Mouse (Mus musculus) midbrain, embryonic 14.5 days (tissue): ENCODE data around the gene Timeless. TPM values are rescaled to one million over a fixed set of nuclear protein-coding genes. Genes with fewer than 3 reads are reported as not detected.
"Not testable (repeated sequence)": the region's sequence is repeated elsewhere in the genome, so short reads cannot be mapped to it uniquely, and the experiment has no call there.

ENCODE experiments used
- ATAC-seq: fragments of 200-750 bp; cut with Nextera tagmentation; 2 replicates; pipeline ENCODE4 v1.8.0; 2017; ENCODE audit warnings: moderate number of reproducible peaks, moderate library complexity; ENCODE audit not compliant: low FRiP score, low TSS enrichment
- DNase-seq: peaks from one replicate; pipeline ENCODE4 v3.0.0-alpha.2; 2015
- H3K27ac ChIP-seq: fragments of 300-500 bp; sonication (generic); replicated peaks from 2 replicates; pipeline ENCODE4 v1.5.1; 2014; ENCODE audit warnings: mild to moderate bottlenecking, low read depth, low read length, moderate library complexity
- H3K27me3 ChIP-seq: fragments of 300-500 bp; sonication (generic); 2 replicates; pipeline ENCODE4 v1.6.1; 2014; ENCODE audit warnings: low read length, control low read depth, mixed read lengths; ENCODE audit not compliant: control insufficient read depth, insufficient read depth
- H3K36me3 ChIP-seq: fragments of 300-500 bp; sonication (generic); 2 replicates; pipeline ENCODE4 v1.6.1; 2014; ENCODE audit warnings: low read length, control low read depth; ENCODE audit not compliant: control insufficient read depth, insufficient read depth
- H3K4me1 ChIP-seq: fragments of 300-500 bp; sonication (generic); 2 replicates; pipeline ENCODE4 v1.6.1; 2014; ENCODE audit warnings: mild to moderate bottlenecking, antibody characterized with exemption, low read length, control low read depth; ENCODE audit not compliant: control insufficient read depth, insufficient read depth
- H3K4me2 ChIP-seq: fragments of 300-500 bp; sonication (generic); 2 replicates; pipeline ENCODE4 v1.6.1; 2014; ENCODE audit warnings: mild to moderate bottlenecking, low read length, moderate library complexity
- H3K4me3 ChIP-seq: fragments of 300-500 bp; sonication (generic); replicated peaks from 2 replicates; pipeline ENCODE4 v1.5.1; 2014; ENCODE audit warnings: low read depth, low read length
- H3K9ac ChIP-seq: fragments of 300-500 bp; sonication (generic); replicated peaks from 2 replicates; pipeline ENCODE4 v1.6.1; 2014; ENCODE audit warnings: mild to moderate bottlenecking, low read length, moderate library complexity
- H3K9me3 ChIP-seq: fragments of 300-500 bp; sonication (generic); 2 replicates; pipeline ENCODE4 v1.6.1; 2016; ENCODE audit warnings: low read length, control low read depth, mixed read lengths; ENCODE audit not compliant: control insufficient read depth
- WGBS: fragments of 180-500 bp; shearing (Covaris S2); extraction: QIAGEN DNeasy Blood & Tissue Kit; methylation state at CpG from one replicate; pipeline ENCODE4 v1.1.7; 2014; 5-methylcytosine and 5-hydroxymethylcytosine counted together
- polyA plus RNA-seq: library from polyadenylated mRNA; unstranded; fragments of >200 nt; fragmentation: Nextera tagmentation; extraction: Ambion mirVana; gene quantifications from 2 replicates; pipeline ENCODE4 v1.2.1, GENCODE M21; 2014

Gene Timeless
- 13.5 and 19.5 TPM in 2 replicates for polyA plus RNA-seq

DNA sequence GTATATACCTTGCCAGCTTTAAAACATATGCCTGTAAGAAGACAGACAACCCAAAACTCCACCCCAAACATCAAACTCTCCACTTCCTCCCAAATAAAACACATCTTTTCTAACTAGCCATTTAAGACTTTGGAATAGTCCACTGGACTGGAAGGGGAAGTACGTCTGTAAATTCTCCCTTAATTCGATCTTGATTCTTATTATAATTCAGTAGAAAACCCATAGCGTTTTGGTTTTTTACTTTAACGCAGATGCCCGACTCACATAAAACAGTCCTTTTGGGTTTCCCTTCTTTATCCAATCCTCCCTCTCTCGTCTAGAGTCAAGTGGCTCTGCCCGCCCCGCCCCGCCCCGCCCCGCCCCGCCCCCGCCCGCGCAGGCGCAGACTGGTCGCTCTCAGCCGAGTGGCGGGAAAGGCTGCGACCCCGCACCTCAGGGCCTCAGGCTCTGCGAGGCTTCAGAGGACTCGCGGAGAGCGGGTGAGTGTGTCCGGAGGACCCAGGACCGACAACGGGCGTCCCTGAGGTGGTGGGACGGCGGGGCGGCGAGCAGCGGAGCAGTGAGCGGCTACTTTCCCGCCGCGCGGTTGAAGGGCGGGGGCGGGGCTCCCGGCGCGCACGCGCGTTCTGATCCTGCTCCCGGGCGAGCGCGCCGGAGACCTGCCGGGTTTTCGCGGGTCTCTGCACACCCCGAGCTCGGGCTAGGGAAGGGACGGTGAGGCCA, at the start of gene Timeless:
Timeless (plus strand) TSS at position 369 of the 723 bp plus-strand sequence.
- H3K27me3 ChIP-seq: no peaks in the 10 kb centered on the region
- H3K9ac ChIP-seq: peak within 1 kb of the TSS; percentile 72
- DNase-seq: peak; percentile 92
- H3K9me3 ChIP-seq: no peaks in the 10 kb centered on the region
- ATAC-seq: peak; percentile 92
- WGBS: under 1% methylated on average over 58 of the region's 58 CpGs
- H3K36me3 ChIP-seq: no peaks in the 10 kb centered on the region
- peak within 1 kb of the TSS; percentile 89 for H3K27ac ChIP-seq
- H3K4me3 ChIP-seq: peak within 1 kb of the TSS; percentile 70
- H3K4me1 ChIP-seq: peaks cover 3% of the 10 kb centered on the region; the same call in 1 of the 2 replicates
- peak within 1 kb of the TSS; percentile 65 for H3K4me2 ChIP-seq

DNA sequence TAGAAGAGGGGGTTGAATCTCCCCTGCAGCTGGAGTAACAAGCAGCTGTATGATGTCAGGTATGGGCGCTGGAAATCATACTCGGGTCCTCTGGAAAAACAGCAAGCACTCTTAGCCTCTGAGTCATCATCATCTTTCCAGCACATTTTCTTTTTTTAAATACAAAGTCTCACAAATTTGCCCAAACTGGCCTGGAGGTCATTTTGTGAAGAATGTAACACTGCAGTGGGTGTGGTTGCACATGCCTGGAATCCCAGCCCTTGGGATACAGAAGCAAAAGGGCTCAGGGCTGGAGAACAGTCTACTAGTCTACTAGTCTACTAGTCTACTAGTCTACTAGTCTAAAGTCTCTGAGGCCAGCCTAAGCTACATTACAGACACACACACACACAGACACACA, 47.6 kb upstream of the Timeless start:
- DNase-seq (no peak), ATAC-seq (no peak)
- Histone ChIP-seq H3K4me1 (no peaks in the 10 kb centered on the region), H3K36me3 (no peaks in the 10 kb centered on the region), H3K27me3 (no peaks in the 10 kb centered on the region), H3K4me3 (no peak overlapping the region), H3K9ac (no peak overlapping the region), H3K9me3 (no peaks in the 10 kb centered on the region), H3K27ac (no peak overlapping the region), H3K4me2 (no peak overlapping the region)
- 94% methylated on average over 2 of the region's 2 CpGs for WGBS

DNA sequence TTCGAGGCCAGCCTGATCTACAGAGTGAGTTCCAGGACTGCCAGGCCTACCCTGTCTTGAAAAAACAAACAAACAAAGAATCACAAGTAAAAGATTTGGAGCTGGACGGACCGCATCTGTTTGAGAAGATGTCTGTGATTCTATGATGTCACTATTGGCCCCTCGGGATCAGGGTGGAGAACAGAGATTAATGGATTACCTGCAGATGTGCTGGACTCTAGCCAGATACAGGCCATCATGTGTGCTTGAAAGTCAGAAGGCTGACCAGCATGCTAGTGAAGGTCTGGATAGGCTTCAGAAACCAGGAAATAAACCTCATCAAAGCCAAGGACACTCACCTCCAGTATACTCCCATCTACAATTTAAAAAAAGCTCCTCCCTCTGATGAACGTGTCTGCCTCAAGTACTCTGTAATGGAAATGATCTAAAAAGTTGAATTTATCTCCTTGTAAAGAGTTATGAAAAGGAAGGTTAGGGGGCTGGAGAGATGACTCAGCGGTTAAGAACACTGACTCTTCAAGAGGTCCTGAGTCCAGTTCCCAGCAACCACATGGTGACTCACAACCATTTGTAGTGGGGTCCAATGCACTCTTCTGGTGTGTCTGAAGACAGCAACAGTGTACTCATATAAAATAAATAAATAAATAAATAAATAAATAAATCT, 46.5 kb upstream of the Timeless start:
- H3K4me2 ChIP-seq: no peak overlapping the region
- ATAC-seq: no peak
- DNase-seq: no peak
- H3K9me3 ChIP-seq: no peaks in the 10 kb centered on the region
- no peak overlapping the region for H3K27ac ChIP-seq
- H3K9ac ChIP-seq: no peak overlapping the region
- H3K4me1 ChIP-seq: no peaks in the 10 kb centered on the region
- no peaks in the 10 kb centered on the region for H3K27me3 ChIP-seq
- WGBS: 76% methylated on average over 6 of the region's 6 CpGs
- no peaks in the 10 kb centered on the region for H3K36me3 ChIP-seq
- H3K4me3 ChIP-seq: no peak overlapping the region

DNA sequence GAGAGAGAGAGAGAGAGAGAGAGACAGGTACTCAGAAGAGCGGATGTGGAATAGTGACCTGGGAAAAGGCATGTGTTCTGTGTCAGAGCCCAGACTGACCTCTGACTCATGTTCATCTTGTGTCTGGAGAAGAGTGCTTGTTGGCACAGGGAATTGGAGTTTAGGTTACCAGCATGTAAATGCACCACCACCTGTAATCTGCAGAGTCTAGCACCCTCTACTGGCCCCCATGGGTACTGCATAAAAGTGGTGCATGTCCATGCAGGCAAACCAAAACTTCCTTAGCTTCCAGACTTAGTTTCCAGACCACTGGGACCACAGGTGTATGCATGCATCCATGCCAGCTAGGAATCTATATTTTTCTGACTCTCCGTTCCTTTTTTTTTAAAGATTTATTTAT, 45.9 kb upstream of the Timeless start:
- no peak overlapping the region for H3K4me3 ChIP-seq
- H3K4me2 ChIP-seq: no peak overlapping the region
- H3K9ac ChIP-seq: no peak overlapping the region
- WGBS: 50% methylated on average over 2 of the region's 2 CpGs
- no peaks in the 10 kb centered on the region for H3K9me3 ChIP-seq
- no peaks in the 10 kb centered on the region for H3K27me3 ChIP-seq
- H3K27ac ChIP-seq: no peak overlapping the region
- no peaks in the 10 kb centered on the region for H3K4me1 ChIP-seq
- DNase-seq (peak; percentile 89), ATAC-seq (no peak)
- H3K36me3 ChIP-seq: no peaks in the 10 kb centered on the region

DNA sequence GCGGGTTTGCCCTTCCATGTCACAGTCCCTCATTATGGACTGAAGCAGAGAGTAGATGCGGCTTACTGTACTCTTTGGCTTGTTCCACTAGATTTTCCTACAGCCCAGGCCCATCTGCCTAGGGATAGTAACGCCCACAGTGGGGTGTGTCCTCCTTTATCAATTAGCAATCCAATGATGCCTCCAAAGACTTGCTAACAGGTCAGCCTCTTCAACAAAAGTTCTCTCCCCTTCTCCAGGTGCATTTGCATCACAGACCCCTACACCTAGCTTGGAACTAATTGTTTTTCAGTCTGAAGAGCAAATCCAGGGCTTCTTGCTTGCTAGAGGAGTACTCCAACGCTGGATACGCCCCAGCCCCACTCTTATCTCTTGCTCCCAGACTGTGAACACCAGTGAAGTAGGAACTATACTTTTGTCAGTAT, 44.7 kb upstream of the Timeless start:
- no peak overlapping the region for H3K9ac ChIP-seq
- no peak overlapping the region for H3K27ac ChIP-seq
- no peak overlapping the region for H3K4me2 ChIP-seq
- H3K36me3 ChIP-seq: no peaks in the 10 kb centered on the region
- H3K27me3 ChIP-seq: no peaks in the 10 kb centered on the region
- 69% methylated on average over 5 of the region's 5 CpGs for WGBS
- H3K4me1 ChIP-seq: no peaks in the 10 kb centered on the region
- ATAC-seq: no peak
- H3K4me3 ChIP-seq: no peak overlapping the region
- DNase-seq: no peak
- H3K9me3 ChIP-seq: no peaks in the 10 kb centered on the region

DNA sequence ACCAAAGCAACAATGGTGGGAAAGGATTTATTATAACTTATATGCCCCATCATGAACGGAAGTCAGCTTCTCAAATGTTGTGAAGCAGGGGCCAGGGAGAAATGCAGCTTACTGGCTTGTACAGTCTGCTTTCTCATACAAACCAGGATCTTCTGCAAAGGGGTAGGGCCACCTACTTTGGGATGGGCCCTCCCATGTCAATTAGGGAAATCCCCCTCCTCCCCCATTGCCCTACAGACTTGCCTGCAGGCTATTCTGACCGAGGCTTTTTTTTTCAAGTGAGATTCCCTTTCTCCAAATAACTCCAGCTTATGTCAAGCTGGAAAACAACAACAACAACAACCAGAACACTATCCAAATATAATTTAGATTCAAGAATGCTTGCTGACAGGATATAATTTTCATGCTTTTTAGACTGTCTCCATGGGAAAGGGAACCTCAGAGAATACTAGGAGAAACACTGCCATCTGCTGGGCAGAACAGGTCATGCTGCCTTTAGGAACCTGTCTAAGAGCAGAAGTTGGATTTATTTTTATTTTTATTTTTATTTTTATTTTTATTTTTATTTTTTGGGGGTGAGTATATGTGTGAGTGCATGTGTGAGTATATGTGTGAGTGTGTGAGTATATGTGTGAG, 43.5 kb upstream of the Timeless start:
- DNase-seq: peak; percentile 92
- Histone ChIP-seq H3K9ac (no peak overlapping the region), H3K4me1 (no peaks in the 10 kb centered on the region), H3K9me3 (no peaks in the 10 kb centered on the region), H3K36me3 (no peaks in the 10 kb centered on the region), H3K4me3 (no peak overlapping the region), H3K27ac (no peak overlapping the region), H3K27me3 (no peaks in the 10 kb centered on the region), H3K4me2 (no peak overlapping the region)
- no peak for ATAC-seq
- 46% methylated on average over 2 of the region's 2 CpGs for WGBS

DNA sequence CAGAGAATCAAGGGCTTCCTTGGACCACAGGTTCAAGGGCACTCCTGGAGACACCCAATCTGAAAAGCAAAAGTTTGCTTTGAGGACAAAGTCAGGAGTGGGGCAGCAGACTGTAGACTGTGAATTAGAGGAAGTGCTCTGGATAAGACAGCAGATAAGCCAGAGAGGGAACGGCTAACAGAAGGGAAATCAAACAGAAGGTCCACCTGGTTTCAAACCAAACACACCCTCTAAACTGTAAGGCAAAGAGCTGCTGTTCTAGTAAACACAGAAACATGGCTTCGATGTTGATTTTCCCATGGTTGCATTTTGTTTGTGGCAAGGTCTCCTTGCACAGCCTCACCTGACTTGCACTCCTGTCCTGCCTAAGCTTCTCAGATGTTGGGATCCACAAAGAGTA, 40.4 kb upstream of the Timeless start:
- H3K9me3 ChIP-seq: no peaks in the 10 kb centered on the region
- WGBS: 84% methylated on average over 2 of the region's 2 CpGs
- no peak for ATAC-seq
- H3K9ac ChIP-seq: no peak overlapping the region
- peaks cover 17% of the 10 kb centered on the region for H3K27me3 ChIP-seq
- no peak overlapping the region for H3K27ac ChIP-seq
- H3K4me2 ChIP-seq: no peak overlapping the region
- no peak overlapping the region for H3K4me3 ChIP-seq
- H3K4me1 ChIP-seq: peaks cover 6% of the 10 kb centered on the region; the same call in 1 of the 2 replicates
- no peak for DNase-seq
- no peaks in the 10 kb centered on the region for H3K36me3 ChIP-seq

DNA sequence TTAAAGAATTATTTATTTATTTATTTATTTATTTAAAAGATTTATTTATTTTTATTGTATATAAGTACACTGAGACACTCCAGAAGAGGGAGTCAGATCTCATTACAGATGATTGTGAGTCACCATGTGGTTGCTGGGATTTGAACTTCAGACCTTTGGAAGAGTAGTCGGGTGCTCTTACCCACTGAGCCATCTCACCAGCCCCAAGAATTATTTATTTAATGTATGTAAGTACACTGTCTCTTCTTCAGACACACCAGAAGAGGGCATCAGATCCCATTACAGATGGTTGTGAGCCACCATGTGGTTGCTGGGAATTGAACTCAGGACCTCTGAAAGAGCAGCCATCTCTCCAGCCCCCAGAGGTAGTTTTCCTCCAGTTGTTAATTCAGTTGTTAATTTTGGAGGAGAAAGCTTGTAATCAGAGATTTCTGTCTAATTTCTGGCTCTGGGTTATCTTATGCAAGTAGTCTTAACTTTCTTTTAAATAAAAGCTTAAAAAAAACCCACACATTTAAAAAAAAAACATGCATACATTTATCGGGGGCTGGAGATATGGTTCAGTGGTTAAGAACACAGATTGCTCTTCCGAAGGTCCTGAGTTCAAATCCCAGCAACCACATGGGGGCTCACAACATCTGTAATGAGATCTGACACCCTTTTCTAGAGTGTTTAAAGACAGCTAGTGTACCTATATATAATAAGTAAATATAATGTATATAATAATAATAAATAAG, 39.7 kb upstream of the Timeless start:
- H3K4me2 ChIP-seq, DNase-seq, H3K27ac ChIP-seq, H3K9me3 ChIP-seq, ATAC-seq, H3K4me3 ChIP-seq, H3K9ac ChIP-seq, H3K4me1 ChIP-seq, H3K36me3 ChIP-seq: not testable (repeated sequence)
- WGBS: 90% methylated on average over 3 of the region's 3 CpGs
- H3K27me3 ChIP-seq: peaks cover 22% of the 10 kb centered on the region
